ENCODE assay signal across 10 mouse cellular contexts in the genomic region with DNA sequence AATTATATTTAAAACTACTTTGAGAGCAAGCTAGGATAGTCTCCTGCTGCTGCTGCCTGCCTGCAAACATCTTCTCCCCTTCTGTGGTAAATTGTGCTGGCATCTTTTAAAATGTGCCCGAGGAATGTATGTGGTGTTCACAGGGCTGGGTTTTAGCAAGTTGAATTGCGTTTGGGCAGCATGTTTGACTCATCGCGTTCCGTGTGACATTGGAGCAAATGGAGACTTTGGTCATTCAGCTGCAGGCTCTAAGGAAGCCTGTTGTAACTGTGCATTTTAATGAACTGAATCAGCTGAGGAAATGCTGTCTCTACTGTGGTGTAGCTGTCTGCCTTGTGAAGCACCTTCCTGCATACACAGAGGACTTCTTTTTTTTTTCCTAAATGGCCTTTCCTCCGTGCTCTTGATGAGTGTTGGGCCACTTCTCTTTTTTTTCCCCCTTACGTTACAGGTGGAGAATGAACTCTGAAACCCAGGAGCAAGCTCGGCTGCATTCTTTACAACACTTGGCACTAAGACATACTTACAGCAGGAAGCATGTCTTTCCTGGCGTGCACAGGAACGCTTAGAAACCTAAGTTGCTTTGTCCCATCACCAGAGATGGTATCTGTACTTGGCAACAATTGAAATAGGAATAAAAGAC. TPM values are rescaled to one million over a fixed set of nuclear protein-coding genes. Genes with fewer than 3 reads are reported as not detected.
A peak's percentile ranks its signal among the peaks of the same experiment; 100 is the strongest.
DNase-seq lines count a peak whose midpoint lies in the region; ATAC-seq and TF ChIP-seq lines count a peak whose summit lies in the region.
"Had no signal": no experiment of that assay in that cellular context is flagged by ENCODE, and none has a peak within 500 bp of the region (broad histone marks: within the 10 kb centered on the region; RNA-seq: fewer than 3 reads in every experiment).

No protein-coding gene starts in this region.

- no peaks in the 10 kb centered on the region for H3K27me3 ChIP-seq in heart, adult 2 months (ENCODE audit: control insufficient read depth, insufficient read depth, low read length)
- no peaks in the 10 kb centered on the region for H3K27me3 ChIP-seq in midbrain, embryonic 16.5 days (ENCODE audit: control insufficient read depth, insufficient read depth, low read depth, low read length)

- DNase-seq in heart, adult 11 months, result peak; percentile 78
- DNase-seq in heart, adult 2 months, result no peak
- DNase-seq in left cerebral cortex, adult 2 months (ENCODE audit: extremely low spot score in 1 of 2, low spot score in 2 of 2), result no peak
- no peak for DNase-seq in left cerebral cortex, adult 18-20 months (ENCODE audit: low spot score in 2 of 2)
- peak; percentile 68 for DNase-seq in brain, adult 2 months (ENCODE audit: low read depth, low spot score)
- no peak for DNase-seq in spleen, postnatal 36 days (ENCODE audit: low spot score in 2 of 2)
- DNase-seq in urinary bladder, adult 2 months (ENCODE audit: low spot score), result no peak

- intact Hi-C loops in heart, adult 2 months (cut with DNase I), result no loop called here
- intact Hi-C loops in left cerebral cortex, adult 2 months (cut with DNase I), result no loop called here

- H3K4me3 ChIP-seq in heart, adult 2 months, result no peak overlapping the region
- H3K4me3 ChIP-seq in left cerebral cortex, adult 2 months, result peak overlapping the region; percentile 13; the same call in 1 of the 2 replicates
- no peak overlapping the region for H3K4me3 ChIP-seq in midbrain, embryonic 16.5 days (ENCODE audit: low read depth, low read length)
- H3K4me3 ChIP-seq: forebrain, embryonic 10.5 days; limb, embryonic 12.5 days had no signal

- H3K9me3 ChIP-seq in midbrain, embryonic 16.5 days (replicated peaks; ENCODE audit: control insufficient read depth, low read length, poor library complexity, severe bottlenecking), result no peaks in the 10 kb centered on the region
- H3K9me3 ChIP-seq: forebrain, embryonic 10.5 days; limb, embryonic 12.5 days had no signal

- no peak for TF ChIP-seq CTCF in heart, adult 2 months (IDR thresholded peaks at IDR 0.05)
- no peak for TF ChIP-seq CTCF in left cerebral cortex, adult 2 months (IDR thresholded peaks at IDR 0.05)

- WGBS in heart, adult 2 months, result 35% methylated on average over 10 of the region's 10 CpGs
- WGBS in midbrain, embryonic 16.5 days, result 45% methylated on average over 10 of the region's 10 CpGs

- no peaks in the 10 kb centered on the region for H3K79me2 ChIP-seq in heart, adult 2 months (replicated peaks; ENCODE audit: control insufficient read depth, insufficient read depth, low read length)

- H3K4me2 ChIP-seq in midbrain, embryonic 16.5 days (ENCODE audit: low read length), result peak overlapping the region; percentile 41
- H3K4me2 ChIP-seq: limb, embryonic 12.5 days had no signal

- no peak overlapping the region for H3K27ac ChIP-seq in heart, adult 2 months
- H3K27ac ChIP-seq in left cerebral cortex, adult 2 months, result peak overlapping the region; percentile 65; the same call in 1 of the 2 replicates
- H3K27ac ChIP-seq in midbrain, embryonic 16.5 days (ENCODE audit: low read length), result no peak overlapping the region
- H3K27ac ChIP-seq: forebrain, embryonic 10.5 days; limb, embryonic 12.5 days had no signal

- peak; percentile 68 for ATAC-seq in midbrain, embryonic 16.5 days

- no peak for TF ChIP-seq EP300 in heart, adult 2 months (IDR thresholded peaks at IDR 0.05; ENCODE audit: insufficient read depth, low read depth, low read length)

- no peaks in the 10 kb centered on the region for H3K36me3 ChIP-seq in heart, adult 2 months (ENCODE audit: control insufficient read depth, insufficient read depth, low read length)
- no peaks in the 10 kb centered on the region for H3K36me3 ChIP-seq in midbrain, embryonic 16.5 days (ENCODE audit: control insufficient read depth, insufficient read depth, low read length)
- H3K36me3 ChIP-seq: forebrain, embryonic 10.5 days; limb, embryonic 12.5 days had no signal

- no peak overlapping the region for H3K9ac ChIP-seq in heart, adult 2 months (ENCODE audit: low read depth, low read length)
- H3K9ac ChIP-seq in midbrain, embryonic 16.5 days (ENCODE audit: low read depth, low read length), result no peak overlapping the region
- H3K9ac ChIP-seq: limb, embryonic 12.5 days had no signal

- H3K4me1 ChIP-seq in heart, adult 2 months (ENCODE audit: control insufficient read depth, insufficient read depth, low read length), result no peaks in the 10 kb centered on the region; the same call in 1 of the 2 replicates
- peaks cover 13% of the 10 kb centered on the region for H3K4me1 ChIP-seq in midbrain, embryonic 16.5 days (ENCODE audit: control insufficient read depth, insufficient read depth, low read length)
- H3K4me1 ChIP-seq: limb, embryonic 12.5 days had no signal

- no peak for TF ChIP-seq POLR2A in heart, adult 2 months (IDR thresholded peaks at IDR 0.05; ENCODE audit: insufficient read depth, low read depth, low read length)

RNA-seq across cellular contexts. Expression of gene Lrrtm3, which starts 13.5 kb away (rescaled TPM):
- under 1 TPM; 0.08 to 0.14 TPM for total RNA-seq in heart, adult 2 months (2021)
- polyA plus RNA-seq in heart, adult 2 months (2012; rRNA removed), result 0.15 and 0.43 TPM in 2 replicates
- 10 to 100 TPM; 73.1 to 75.5 TPM for total RNA-seq in left cerebral cortex, adult 2 months (2021)
- total RNA-seq in left cerebral cortex, adult 18-20 months (2021), result 10 to 100 TPM; 62.4 to 76.0 TPM
- polyA plus RNA-seq in midbrain, embryonic 16.5 days (2015; fragmentation: Nextera tagmentation; extraction: Ambion mirVana), result 41.9 and 51.7 TPM in 2 replicates
- polyA plus RNA-seq in urinary bladder, adult 2 months (2012; rRNA removed), result 1.8 and 2.4 TPM in 2 replicates

Comparison
In these comparisons a context has a peak if more than half of its experiments do, and no peak if none do; other contexts are left out.
1. DNase-seq: peak in heart, adult 11 months (single experiment) and brain, adult 2 months (single experiment); none in heart, adult 2 months (0 of 2), left cerebral cortex, adult 2 months (0 of 2), left cerebral cortex, adult 18-20 months (0 of 2), spleen, postnatal 36 days (0 of 2) and urinary bladder, adult 2 months (single experiment).
2. RNA of gene Lrrtm3, which starts 13.5 kb away (total RNA-seq): 62.4 to 76.0 TPM in left cerebral cortex, adult 18-20 months and 73.1 to 75.5 TPM in left cerebral cortex, adult 2 months; 0.08 to 0.14 TPM in heart, adult 2 months; every median in the first group is over 10 times any median in the second.